Mouse (Mus musculus) kidney, embryonic 15.5 days (tissue): ENCODE results near the gene Gm11037. TPM values are rescaled to one million over a fixed set of nuclear protein-coding genes. Genes with fewer than 3 reads are reported as not detected.
A peak's percentile ranks its signal among the peaks of the same experiment; 100 is the strongest.

Source experiments
- ATAC-seq: fragments of 200-750 bp; cut with Nextera tagmentation; replicated peaks from 2 replicates; pipeline ENCODE4 v1.8.0; 2017; ENCODE audit warnings: moderate TSS enrichment; ENCODE audit not compliant: low FRiP score
- H3K27ac ChIP-seq: fragments of 300-500 bp; sonication (generic); 2 replicates; pipeline ENCODE4 v1.5.1; 2015; ENCODE audit warnings: mild to moderate bottlenecking, inconsistent platforms
- H3K27me3 ChIP-seq: fragments of 300-500 bp; sonication (generic); 2 replicates; pipeline ENCODE4 v1.6.1; 2015; ENCODE audit warnings: inconsistent platforms
- H3K36me3 ChIP-seq: fragments of 300-500 bp; sonication (generic); 2 replicates; pipeline ENCODE4 v1.6.1; 2015; ENCODE audit warnings: inconsistent platforms
- H3K4me1 ChIP-seq: fragments of 300-500 bp; sonication (generic); 2 replicates; pipeline ENCODE4 v1.6.1; 2015; ENCODE audit warnings: inconsistent platforms
- H3K4me2 ChIP-seq: fragments of 300-500 bp; sonication (generic); 2 replicates; pipeline ENCODE4 v1.6.1; 2015; ENCODE audit warnings: moderate library complexity, mild to moderate bottlenecking, inconsistent platforms
- H3K4me3 ChIP-seq: fragments of 300-500 bp; sonication (generic); replicated peaks from 2 replicates; pipeline ENCODE4 v1.5.1; 2015; ENCODE audit warnings: mild to moderate bottlenecking, inconsistent platforms
- H3K9ac ChIP-seq: fragments of 300-500 bp; sonication (generic); 2 replicates; pipeline ENCODE4 v1.6.1; 2015; ENCODE audit warnings: mild to moderate bottlenecking, inconsistent platforms
- H3K9me3 ChIP-seq: fragments of 300-500 bp; sonication (generic); replicated peaks from 2 replicates; pipeline ENCODE4 v1.6.1; 2016; ENCODE audit warnings: inconsistent platforms
- WGBS: fragments of 180-500 bp; shearing (Covaris S2); methylation state at CpG from one replicate; pipeline ENCODE4 v1.1.7; 2015; ENCODE audit warnings: mixed read lengths; 5-methylcytosine and 5-hydroxymethylcytosine counted together
- polyA plus RNA-seq: library from polyadenylated mRNA; unstranded; fragments of >200 nt; fragmentation: Nextera tagmentation; extraction: Ambion mirVana; gene quantifications from 2 replicates; pipeline ENCODE4 v1.2.1, GENCODE M21; 2015

Gene Gm11037
- polyA plus RNA-seq = not detected in 2 replicates

GRCm38 (mm10) chr2:131132930-131133547 lies at the start of gene Gm11037:
Gene Gm11037, plus strand, starts transcription at chr2:131133497.
- H3K9me3 ChIP-seq = no peaks in the 10 kb centered on the region
- WGBS = 79% methylated on average over 9 of the region's 9 CpGs
- no peak for ATAC-seq
- H3K4me3 ChIP-seq = no peak within 1 kb of the TSS
- no peak within 1 kb of the TSS for H3K4me2 ChIP-seq
- peak within 1 kb of the TSS; percentile 54 for H3K27ac ChIP-seq
- no peaks in the 10 kb centered on the region for H3K27me3 ChIP-seq
- peaks cover 42% of the 10 kb centered on the region for H3K4me1 ChIP-seq
- H3K36me3 ChIP-seq = peaks cover 41% of the 10 kb centered on the region
- no peak within 1 kb of the TSS for H3K9ac ChIP-seq

GRCm38 (mm10) chr2:131084206-131084605 lies 49.1 kb upstream of the Gm11037 start:
- Histone ChIP-seq H3K36me3 (no peaks in the 10 kb centered on the region), H3K9me3 (no peaks in the 10 kb centered on the region), H3K4me2 (no peak overlapping the region), H3K9ac (no peak overlapping the region), H3K4me1 (peaks cover 12% of the 10 kb centered on the region), H3K4me3 (no peak overlapping the region), H3K27ac (no peak overlapping the region), H3K27me3 (no peaks in the 10 kb centered on the region)
- WGBS = 83% methylated on average over 4 of the region's 4 CpGs
- ATAC-seq = no peak

GRCm38 (mm10) chr2:131086667-131087390 lies 46.5 kb upstream of the Gm11037 start, which contains the start of gene Siglec1:
Gene Siglec1, minus strand, starts transcription at chr2:131086765.
- ATAC-seq = no peak
- Histone ChIP-seq H3K27ac (peak within 1 kb of the TSS; percentile 37; the same call in 1 of the 2 replicates), H3K4me3 (no peak within 1 kb of the TSS), H3K9ac (no peak within 1 kb of the TSS), H3K9me3 (no peaks in the 10 kb centered on the region), H3K36me3 (no peaks in the 10 kb centered on the region), H3K4me1 (peaks cover 12% of the 10 kb centered on the region), H3K4me2 (no peak within 1 kb of the TSS), H3K27me3 (no peaks in the 10 kb centered on the region)
- WGBS = 75% methylated on average over 11 of the region's 11 CpGs

GRCm38 (mm10) chr2:131088581-131088980 lies 44.7 kb upstream of the Gm11037 start:
- no peak overlapping the region for H3K9ac ChIP-seq
- ATAC-seq = no peak
- H3K4me3 ChIP-seq = no peak overlapping the region
- H3K36me3 ChIP-seq = no peaks in the 10 kb centered on the region
- no peak overlapping the region for H3K4me2 ChIP-seq
- H3K27ac ChIP-seq = no peak overlapping the region
- 75% methylated on average over 4 of the region's 4 CpGs for WGBS
- H3K4me1 ChIP-seq = peaks cover 12% of the 10 kb centered on the region
- H3K27me3 ChIP-seq = no peaks in the 10 kb centered on the region
- no peaks in the 10 kb centered on the region for H3K9me3 ChIP-seq

- 76% methylated on average over 1 of the region's 1 CpGs for WGBS
- H3K4me3 ChIP-seq = no peak overlapping the region
- H3K4me1 ChIP-seq = peaks cover 12% of the 10 kb centered on the region
- ATAC-seq = no peak
- H3K27me3 ChIP-seq = no peaks in the 10 kb centered on the region
- no peak overlapping the region for H3K27ac ChIP-seq
- no peaks in the 10 kb centered on the region for H3K9me3 ChIP-seq
- no peak overlapping the region for H3K4me2 ChIP-seq
- H3K9ac ChIP-seq = no peak overlapping the region
- H3K36me3 ChIP-seq = no peaks in the 10 kb centered on the region
Measured at GRCm38 (mm10) chr2:131089634-131090033, 43.7 kb upstream of the Gm11037 start.

- H3K4me2 ChIP-seq = no peak overlapping the region
Measured at GRCm38 (mm10) chr2:131090852-131091251, 42.4 kb upstream of the Gm11037 start.

GRCm38 (mm10) chr2:131093577-131093976 lies 39.7 kb upstream of the Gm11037 start:
- H3K36me3 ChIP-seq = no peaks in the 10 kb centered on the region
- H3K9ac ChIP-seq = no peak overlapping the region
- H3K4me2 ChIP-seq = no peak overlapping the region
- no peak overlapping the region for H3K27ac ChIP-seq
- no peak overlapping the region for H3K4me3 ChIP-seq
- H3K4me1 ChIP-seq = peaks cover 24% of the 10 kb centered on the region
- no peaks in the 10 kb centered on the region for H3K27me3 ChIP-seq
- ATAC-seq = no peak
- no peaks in the 10 kb centered on the region for H3K9me3 ChIP-seq
- 88% methylated on average over 5 of the region's 5 CpGs for WGBS

More at GRCm38 (mm10) chr2:131090852-131091251, 42.4 kb upstream of the Gm11037 start:
- Histone ChIP-seq H3K4me1 (peaks cover 16% of the 10 kb centered on the region), H3K9ac (no peak overlapping the region), H3K27ac (0 out of 2 replicates have a peak overlapping the region, but pooled peaks have one; percentile 22), H3K4me3 (no peak overlapping the region), H3K9me3 (no peaks in the 10 kb centered on the region), H3K27me3 (no peaks in the 10 kb centered on the region), H3K36me3 (no peaks in the 10 kb centered on the region)
- 66% methylated on average over 3 of the region's 3 CpGs for WGBS
- ATAC-seq = no peak

- H3K27ac ChIP-seq = no peak overlapping the region
- 4% methylated on average over 1 of the region's 1 CpGs for WGBS
- no peak for ATAC-seq
- H3K27me3 ChIP-seq = no peaks in the 10 kb centered on the region
- no peaks in the 10 kb centered on the region for H3K36me3 ChIP-seq
- H3K4me1 ChIP-seq = peaks cover 24% of the 10 kb centered on the region
- H3K9ac ChIP-seq = no peak overlapping the region
- H3K4me3 ChIP-seq = no peak overlapping the region
- H3K4me2 ChIP-seq = no peak overlapping the region
- no peaks in the 10 kb centered on the region for H3K9me3 ChIP-seq
Measured at GRCm38 (mm10) chr2:131094823-131095222, 38.5 kb upstream of the Gm11037 start.

GRCm38 (mm10) chr2:131096101-131096795 lies 37.0 kb upstream of the Gm11037 start:
- Histone ChIP-seq H3K4me3 (peak overlapping the region; percentile 23), H3K9me3 (no peaks in the 10 kb centered on the region), H3K9ac (no peak overlapping the region), H3K4me2 (peak overlapping the region; percentile 44), H3K27ac (peak overlapping the region; percentile 92), H3K4me1 (peaks cover 24% of the 10 kb centered on the region), H3K27me3 (no peaks in the 10 kb centered on the region), H3K36me3 (no peaks in the 10 kb centered on the region)
- WGBS = 3% methylated on average over 9 of the region's 9 CpGs
- ATAC-seq = peak; percentile 92

- 62% methylated on average over 4 of the region's 4 CpGs for WGBS
- H3K4me2 ChIP-seq = peak overlapping the region; percentile 44
- no peak for ATAC-seq
Measured at GRCm38 (mm10) chr2:131097087-131097486, 36.2 kb upstream of the Gm11037 start.

GRCm38 (mm10) chr2:131101530-131101929 lies 31.8 kb upstream of the Gm11037 start:
- 51% methylated on average over 3 of the region's 3 CpGs for WGBS
- ATAC-seq = no peak

More at GRCm38 (mm10) chr2:131097087-131097486, 36.2 kb upstream of the Gm11037 start:
- 0 out of 2 replicates have a peak overlapping the region, but pooled peaks have one; percentile 7 for H3K9ac ChIP-seq
- H3K4me1 ChIP-seq = peaks cover 24% of the 10 kb centered on the region
- H3K36me3 ChIP-seq = no peaks in the 10 kb centered on the region
- H3K9me3 ChIP-seq = no peaks in the 10 kb centered on the region
- H3K27me3 ChIP-seq = no peaks in the 10 kb centered on the region
- peak overlapping the region; percentile 92 for H3K27ac ChIP-seq
- no peak overlapping the region for H3K4me3 ChIP-seq

GRCm38 (mm10) chr2:131104021-131104420 lies 29.3 kb upstream of the Gm11037 start:
- Histone ChIP-seq H3K4me2 (no peak overlapping the region), H3K36me3 (no peaks in the 10 kb centered on the region), H3K4me3 (no peak overlapping the region), H3K9me3 (no peaks in the 10 kb centered on the region), H3K9ac (no peak overlapping the region), H3K4me1 (no peaks in the 10 kb centered on the region), H3K27me3 (no peaks in the 10 kb centered on the region), H3K27ac (no peak overlapping the region)
- ATAC-seq = no peak
- 83% methylated on average over 4 of the region's 4 CpGs for WGBS

More at GRCm38 (mm10) chr2:131101530-131101929, 31.8 kb upstream of the Gm11037 start:
- no peaks in the 10 kb centered on the region for H3K36me3 ChIP-seq
- no peak overlapping the region for H3K27ac ChIP-seq
- peaks cover 13% of the 10 kb centered on the region for H3K4me1 ChIP-seq
- H3K9me3 ChIP-seq = no peaks in the 10 kb centered on the region
- H3K4me2 ChIP-seq = no peak overlapping the region
- H3K27me3 ChIP-seq = no peaks in the 10 kb centered on the region
- H3K9ac ChIP-seq = no peak overlapping the region
- no peak overlapping the region for H3K4me3 ChIP-seq
